Mouse (Mus musculus): ENCODE measurements around the gene Egln1. TPM values are rescaled to one million over a fixed set of nuclear protein-coding genes. Genes with fewer than 3 reads are reported as not detected.
A peak's percentile ranks its signal among the peaks of the same experiment; 100 is the strongest.

Gene Egln1
- total RNA-seq, 2 experiments from 2014 or later: 60.0 to 71.9 TPM

DNA sequence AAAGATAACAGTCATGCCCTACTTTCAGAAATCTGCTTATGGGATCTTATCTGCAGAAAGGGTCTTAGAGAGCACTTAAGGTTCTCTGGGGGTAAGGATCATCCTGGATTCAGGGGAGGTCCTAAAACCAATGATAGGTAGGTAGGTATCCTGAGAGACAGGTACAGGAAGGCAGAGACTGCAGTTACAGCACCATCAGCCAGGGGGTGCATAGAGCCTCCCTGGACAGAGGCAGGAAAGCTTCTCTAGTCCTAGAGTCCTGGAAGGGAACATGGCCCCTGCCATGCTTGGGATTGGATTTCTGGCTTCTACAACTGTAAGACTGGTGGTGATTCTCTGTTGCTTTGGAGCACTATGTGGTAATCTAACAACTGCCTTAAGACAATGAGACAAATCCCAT lies 89.7 kb downstream of the Egln1 start:
- DNase-seq: peak; percentile 26

Other genes with a start within 250 kb of the Egln1 start
- 10 to 100 TPM; 21.4 to 28.4 TPM for gene Ttc13, start 227.3 kb downstream of the Egln1 start, total RNA-seq (2021)
- 1 to 10 TPM; 3.9 to 5.1 TPM for gene Arv1, start 227.2 kb downstream of the Egln1 start, total RNA-seq (2021)
- under 1 TPM; 0.70 to 0.94 TPM for gene Fam89a, start 197.5 kb downstream of the Egln1 start, total RNA-seq (2021)
- under 1 TPM; 0.18 to 0.23 TPM for gene Trim67, start 156.2 kb downstream of the Egln1 start, total RNA-seq (2021)
- 10 to 100 TPM; 92.7 to 98.3 TPM for gene Gnpat, start 86.3 kb downstream of the Egln1 start, total RNA-seq (2021)
- 10 to 100 TPM; 32.7 to 33.3 TPM for gene 2810004N23Rik, start 86.2 kb downstream of the Egln1 start, total RNA-seq (2021)
- gene Exoc8, start 51.6 kb downstream of the Egln1 start, total RNA-seq (2021): 1 to 10 TPM; 8.0 to 8.7 TPM
- 10 to 100 TPM in 1 of 2 experiments, 1 to 10 TPM in 1; 9.6 to 10.7 TPM for gene Sprtn, start 51.4 kb downstream of the Egln1 start, total RNA-seq (2021)
- gene Tsnax, start 63.7 kb upstream of the Egln1 start, total RNA-seq (2021): 10 to 100 TPM; 74.9 to 76.4 TPM
- gene Disc1, start 104.9 kb upstream of the Egln1 start, total RNA-seq (2021): 1 to 10 TPM; 2.6 to 4.0 TPM

Measured in gastrocnemius, postnatal 10 days (tissue).